ENCODE assay signal across 25 mouse cellular contexts in the genomic region with DNA sequence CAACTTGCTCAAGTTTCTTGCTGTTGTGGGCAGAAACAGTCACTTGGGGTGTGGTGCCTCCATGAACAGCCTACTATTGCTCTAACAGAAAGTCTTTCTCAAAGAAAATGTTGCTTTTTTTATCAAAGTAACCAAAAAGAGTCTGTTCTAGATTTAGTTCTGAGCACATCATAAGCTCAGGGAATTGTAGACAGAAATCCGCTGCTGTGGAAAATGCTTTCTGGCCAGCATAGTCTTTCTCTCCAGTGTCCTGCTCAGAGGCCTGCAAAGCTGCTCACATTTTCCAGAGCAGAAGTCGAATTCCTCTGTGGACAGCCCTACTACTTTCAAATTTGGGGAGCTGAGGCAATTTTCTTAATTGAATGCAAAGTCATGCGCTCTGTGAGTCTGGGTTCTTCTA.
DNase-seq lines count a peak whose midpoint lies in the region; ATAC-seq and TF ChIP-seq lines count a peak whose summit lies in the region.
"Had no signal": no experiment of that assay in that cellular context is flagged by ENCODE, and none has a peak within 500 bp of the region (broad histone marks: within the 10 kb centered on the region; RNA-seq: fewer than 3 reads in every experiment).

No protein-coding gene starts in this region.

- no peaks in the 10 kb centered on the region for H3K27me3 ChIP-seq in heart, embryonic 10.5 days (ENCODE audit: insufficient read depth, poor library complexity, severe bottlenecking)
- H3K27me3 ChIP-seq in limb, embryonic 14.5 days (ENCODE audit: control insufficient read depth, insufficient read depth, low read length) = no peaks in the 10 kb centered on the region
- H3K27me3 ChIP-seq in limb, embryonic 10.5 days (ENCODE audit: low read depth, poor library complexity, severe bottlenecking) = no peaks in the 10 kb centered on the region
- H3K27me3 ChIP-seq in embryonic facial prominence, embryonic 14.5 days (replicated peaks; ENCODE audit: control insufficient read depth, insufficient read depth, low read length) = no peaks in the 10 kb centered on the region
- H3K27me3 ChIP-seq: lung, embryonic 15.5 days; midbrain, embryonic 15.5 days; neural tube, embryonic 15.5 days had no signal

- TF ChIP-seq POLR2A in limb, embryonic 14.5 days (IDR thresholded peaks at IDR 0.05; ENCODE audit: borderline replicate concordance, extremely low read depth, insufficient read depth, insufficient read length) = no peak

- H3K4me1 ChIP-seq in heart, embryonic 10.5 days = peaks cover 19% of the 10 kb centered on the region
- no peaks in the 10 kb centered on the region for H3K4me1 ChIP-seq in limb, embryonic 14.5 days (ENCODE audit: control insufficient read depth, insufficient read depth, low read length)
- H3K4me1 ChIP-seq in limb, embryonic 10.5 days = no peaks in the 10 kb centered on the region
- peaks cover 9% of the 10 kb centered on the region; the same call in 1 of the 2 replicates for H3K4me1 ChIP-seq in embryonic facial prominence, embryonic 14.5 days (ENCODE audit: control insufficient read depth, insufficient read depth, low read length)
- H3K4me1 ChIP-seq: lung, embryonic 15.5 days; midbrain, embryonic 15.5 days had no signal

- WGBS in heart, embryonic 10.5 days = 77% methylated on average over 3 of the region's 3 CpGs
- 75% methylated on average over 3 of the region's 3 CpGs for WGBS in limb, embryonic 14.5 days
- 89% methylated on average over 3 of the region's 3 CpGs for WGBS in limb, embryonic 10.5 days
- WGBS in embryonic facial prominence, embryonic 14.5 days = 64% methylated on average over 3 of the region's 3 CpGs

- intact Hi-C loops in heart, postnatal 14 days (cut with DNase I) = no loop called here

- no peak overlapping the region for H3K4me2 ChIP-seq in limb, embryonic 14.5 days (replicated peaks; ENCODE audit: low read depth, low read length, severe bottlenecking)
- H3K4me2 ChIP-seq in embryonic facial prominence, embryonic 14.5 days (ENCODE audit: low read depth, low read length) = no peak overlapping the region
- H3K4me2 ChIP-seq: hindbrain, embryonic 14.5 days; lung, embryonic 15.5 days; midbrain, embryonic 15.5 days; neural tube, embryonic 15.5 days had no signal

- no peak for DNase-seq in heart, embryonic 10.5 days (ENCODE audit: low spot score)
- no peak for DNase-seq in heart, postnatal 14 days
- DNase-seq in limb, embryonic 14.5 days (ENCODE audit: low spot score) = peak; percentile 22
- no peak for DNase-seq in limb, embryonic 10.5 days (ENCODE audit: low spot score)
- peak; percentile 60 for DNase-seq in embryonic facial prominence, embryonic 14.5 days (ENCODE audit: low spot score)
- peak; percentile 55 for DNase-seq in telencephalon, adult 2 months (ENCODE audit: low read depth, low spot score)
- no peak for DNase-seq in urinary bladder, postnatal 4 days (ENCODE audit: low spot score in 2 of 2)
- DNase-seq: adrenal gland, adult 2 months; adrenal gland, postnatal 36 days; B cell, adult 2 months; cerebellum, adult 2 months; cerebellum, postnatal 14 days; forebrain, postnatal 0 days; gastrocnemius, postnatal 36 days; kidney, adult 18-20 months; kidney, postnatal 4 days; right cerebral cortex, postnatal 25 days; spleen, adult 18-20 months had no signal

- no peak overlapping the region for H3K9ac ChIP-seq in limb, embryonic 14.5 days (ENCODE audit: low read depth, low read length, severe bottlenecking)
- H3K9ac ChIP-seq in embryonic facial prominence, embryonic 14.5 days (ENCODE audit: low read depth, low read length) = no peak overlapping the region
- H3K9ac ChIP-seq: forebrain, postnatal 0 days; hindbrain, embryonic 14.5 days; lung, embryonic 15.5 days; midbrain, embryonic 15.5 days; neural tube, embryonic 15.5 days had no signal

- ATAC-seq in limb, embryonic 14.5 days (ENCODE audit: low FRiP score, low read depth) = no peak
- ATAC-seq in embryonic facial prominence, embryonic 14.5 days (ENCODE audit: low read depth) = no peak; the same call in 1 of the 2 replicates
- ATAC-seq: forebrain, postnatal 0 days; midbrain, embryonic 15.5 days had no signal

- H3K9me3 ChIP-seq in heart, embryonic 10.5 days = no peaks in the 10 kb centered on the region
- no peaks in the 10 kb centered on the region for H3K9me3 ChIP-seq in limb, embryonic 14.5 days (ENCODE audit: control insufficient read depth, low read length)
- H3K9me3 ChIP-seq in limb, embryonic 10.5 days (replicated peaks) = no peaks in the 10 kb centered on the region
- H3K9me3 ChIP-seq in embryonic facial prominence, embryonic 14.5 days (ENCODE audit: control insufficient read depth, low read length) = no peaks in the 10 kb centered on the region
- H3K9me3 ChIP-seq: lung, embryonic 15.5 days; midbrain, embryonic 10.5 days; midbrain, embryonic 15.5 days; neural tube, embryonic 15.5 days had no signal

- no peaks in the 10 kb centered on the region for H3K36me3 ChIP-seq in heart, embryonic 10.5 days
- H3K36me3 ChIP-seq in limb, embryonic 14.5 days (ENCODE audit: control insufficient read depth, insufficient read depth, low read length) = no peaks in the 10 kb centered on the region
- no peaks in the 10 kb centered on the region for H3K36me3 ChIP-seq in limb, embryonic 10.5 days
- no peaks in the 10 kb centered on the region for H3K36me3 ChIP-seq in embryonic facial prominence, embryonic 14.5 days (ENCODE audit: control insufficient read depth, insufficient read depth, low read length)
- H3K36me3 ChIP-seq: lung, embryonic 15.5 days; midbrain, embryonic 10.5 days; midbrain, embryonic 15.5 days; neural tube, embryonic 15.5 days had no signal

- no peak overlapping the region for H3K4me3 ChIP-seq in heart, embryonic 10.5 days
- H3K4me3 ChIP-seq in limb, embryonic 14.5 days (replicated peaks; ENCODE audit: low read length) = no peak overlapping the region
- no peak overlapping the region for H3K4me3 ChIP-seq in limb, embryonic 10.5 days
- no peak overlapping the region for H3K4me3 ChIP-seq in embryonic facial prominence, embryonic 14.5 days (ENCODE audit: low read depth, low read length)
- H3K4me3 ChIP-seq: erythroblast, embryonic 14.5 days; lung, embryonic 15.5 days; midbrain, embryonic 10.5 days; midbrain, embryonic 15.5 days; neural tube, embryonic 15.5 days had no signal

- 0 out of 2 replicates have a peak overlapping the region, but pooled peaks have one; percentile 42 for H3K27ac ChIP-seq in heart, embryonic 10.5 days
- no peak overlapping the region for H3K27ac ChIP-seq in limb, embryonic 14.5 days (replicated peaks; ENCODE audit: low read depth, low read length)
- no peak overlapping the region for H3K27ac ChIP-seq in limb, embryonic 10.5 days
- peak overlapping the region; percentile 52 for H3K27ac ChIP-seq in embryonic facial prominence, embryonic 14.5 days (replicated peaks; ENCODE audit: low read depth, low read length)
- H3K27ac ChIP-seq: hindbrain, embryonic 14.5 days; kidney, postnatal 0 days; lung, embryonic 15.5 days; midbrain, embryonic 10.5 days; midbrain, embryonic 15.5 days; neural tube, embryonic 15.5 days had no signal

Comparison
In these comparisons a context has a peak if more than half of its experiments do, and no peak if none do; other contexts are left out.
1. DNase-seq: peak in limb, embryonic 14.5 days (single experiment), embryonic facial prominence, embryonic 14.5 days (single experiment) and telencephalon, adult 2 months (single experiment); none in heart, embryonic 10.5 days (single experiment), heart, postnatal 14 days (0 of 2), limb, embryonic 10.5 days (single experiment) and urinary bladder, postnatal 4 days (0 of 2).
2. H3K27ac ChIP-seq: peak in heart, embryonic 10.5 days (single experiment) and embryonic facial prominence, embryonic 14.5 days (single experiment); none in limb, embryonic 14.5 days (single experiment) and limb, embryonic 10.5 days (single experiment).